In genomic region chr7:15859657-15860056, GRCm38 (mm10) we compare ENCODE assay signal across 13 mouse cellular contexts. TPM values are rescaled to one million over a fixed set of nuclear protein-coding genes. Genes with fewer than 3 reads are reported as not detected.
DNase-seq lines count a peak whose midpoint lies in the region; ATAC-seq and TF ChIP-seq lines count a peak whose summit lies in the region.
"Had no signal": no experiment of that assay in that cellular context is flagged by ENCODE, and none has a peak within 500 bp of the region (broad histone marks: within the 10 kb centered on the region; RNA-seq: fewer than 3 reads in every experiment).

No protein-coding gene starts in this region.

- intact Hi-C loops in heart, postnatal 25 days (cut with DNase I), result loop anchor here (1.0 kb wide), 1 partner anchor 53 kb away; no protein-coding TSS in a partner anchor

- H3K9me3 ChIP-seq in lung, embryonic 14.5 days (ENCODE audit: low read depth, low read length), result no peaks in the 10 kb centered on the region
- H3K9me3 ChIP-seq: hindbrain, embryonic 12.5 days had no signal

- no peak overlapping the region for H3K27ac ChIP-seq in lung, embryonic 14.5 days (ENCODE audit: low read depth)
- H3K27ac ChIP-seq: hindbrain, embryonic 12.5 days; limb, embryonic 12.5 days; neural tube, embryonic 13.5 days had no signal

- no peaks in the 10 kb centered on the region for H3K27me3 ChIP-seq in lung, embryonic 14.5 days (ENCODE audit: insufficient read depth, low read length)
- H3K27me3 ChIP-seq: hindbrain, embryonic 12.5 days; limb, embryonic 12.5 days; neural tube, embryonic 13.5 days had no signal

- no peak for TF ChIP-seq POLR2A in lung, adult 2 months (IDR thresholded peaks at IDR 0.05; ENCODE audit: borderline replicate concordance, extremely low read depth, low read depth, low read length)

- H3K4me3 ChIP-seq in lung, embryonic 14.5 days (ENCODE audit: low read depth, low read length), result no peak overlapping the region
- H3K4me3 ChIP-seq in lung, adult 2 months (replicated peaks; ENCODE audit: extremely low read depth, low read depth, low read length), result no peak overlapping the region
- H3K4me3 ChIP-seq: hindbrain, embryonic 12.5 days; limb, embryonic 12.5 days; neural tube, embryonic 13.5 days had no signal

- TF ChIP-seq CTCF in lung, embryonic 14.5 days (IDR thresholded peaks at IDR 0.05; ENCODE audit: low read depth), result no peak
- no peak for TF ChIP-seq CTCF in lung, adult 2 months (IDR thresholded peaks at IDR 0.05; ENCODE audit: insufficient read depth, low read length)

- peak; percentile 6 for DNase-seq in heart, postnatal 4 days
- no peak for DNase-seq in heart, postnatal 25 days (ENCODE audit: low spot score)
- DNase-seq in lung, embryonic 14.5 days, result peak; percentile 2
- DNase-seq in lung, adult 2 months, result no peak
- DNase-seq in MN1 (ENCODE audit: low spot score), result peak; percentile 11
- peak; percentile 70 for DNase-seq in retina, embryonic 14.5 days (ENCODE audit: low spot score)
- DNase-seq in spleen, adult 12 weeks (ENCODE audit: low spot score), result no peak
- DNase-seq: thymus, adult 2 months had no signal

- 46% methylated on average over 2 of the region's 2 CpGs for WGBS in lung, embryonic 14.5 days
- 34% methylated on average over 2 of the region's 2 CpGs for WGBS in lung, adult 2 months

- no peak for ATAC-seq in lung, embryonic 14.5 days (ENCODE audit: insufficient read depth)

- no peaks in the 10 kb centered on the region for H3K4me1 ChIP-seq in lung, embryonic 14.5 days (ENCODE audit: insufficient read depth)
- H3K4me1 ChIP-seq in lung, adult 2 months (ENCODE audit: control insufficient read depth, insufficient read depth, low read length), result no peaks in the 10 kb centered on the region
- H3K4me1 ChIP-seq: hindbrain, embryonic 12.5 days; limb, embryonic 12.5 days; neural tube, embryonic 13.5 days had no signal

- no peaks in the 10 kb centered on the region for H3K36me3 ChIP-seq in lung, embryonic 14.5 days (ENCODE audit: insufficient read depth)
- H3K36me3 ChIP-seq: hindbrain, embryonic 12.5 days; limb, embryonic 12.5 days; neural tube, embryonic 13.5 days had no signal

- H3K9ac ChIP-seq in lung, embryonic 14.5 days, result no peak overlapping the region
- H3K9ac ChIP-seq: hindbrain, embryonic 12.5 days; limb, embryonic 12.5 days; neural tube, embryonic 13.5 days had no signal

- no peak overlapping the region for H3K4me2 ChIP-seq in lung, embryonic 14.5 days
- H3K4me2 ChIP-seq: hindbrain, embryonic 12.5 days; limb, embryonic 12.5 days; neural tube, embryonic 13.5 days had no signal

RNA-seq across cellular contexts. Expression of gene Crx, which starts 20.1 kb away (rescaled TPM):
- not detected for total RNA-seq in heart, postnatal 4 days (2021)
- not detected for total RNA-seq in heart, postnatal 25 days (2021)
- not detected in 2 replicates for polyA plus RNA-seq in lung, embryonic 14.5 days (2014; fragmentation: Nextera tagmentation; extraction: Ambion mirVana)
- polyA plus RNA-seq in lung, adult 2 months (2012; rRNA removed), result not detected in 2 replicates
- total RNA-seq: granulocyte monocyte progenitor cell, adult 5-6 weeks; megakaryocyte, adult 5-6 weeks had no signal
- polyA plus RNA-seq: hindbrain, embryonic 12.5 days; limb, embryonic 12.5 days; neural tube, embryonic 13.5 days had no signal

RNA-seq across cellular contexts. Expression of gene Obox6, which starts 20.2 kb away (rescaled TPM):
- not detected for total RNA-seq in heart, postnatal 4 days (2021)
- not detected for total RNA-seq in heart, postnatal 25 days (2021)
- polyA plus RNA-seq in lung, embryonic 14.5 days (2014; fragmentation: Nextera tagmentation; extraction: Ambion mirVana), result not detected in 2 replicates
- not detected in 2 replicates for polyA plus RNA-seq in lung, adult 2 months (2012; rRNA removed)
- total RNA-seq: granulocyte monocyte progenitor cell, adult 5-6 weeks; megakaryocyte, adult 5-6 weeks had no signal
- polyA plus RNA-seq: hindbrain, embryonic 12.5 days; limb, embryonic 12.5 days; neural tube, embryonic 13.5 days; thymus, adult 2 months had no signal

RNA-seq across cellular contexts. Expression of gene Crxos, which starts 22.8 kb away (rescaled TPM):
- total RNA-seq in heart, postnatal 4 days (2021), result not detected
- not detected for total RNA-seq in heart, postnatal 25 days (2021)
- not detected in 2 replicates for polyA plus RNA-seq in lung, embryonic 14.5 days (2014; fragmentation: Nextera tagmentation; extraction: Ambion mirVana)
- not detected in 2 replicates for polyA plus RNA-seq in lung, adult 2 months (2012; rRNA removed)
- total RNA-seq: granulocyte monocyte progenitor cell, adult 5-6 weeks; megakaryocyte, adult 5-6 weeks had no signal
- polyA plus RNA-seq: hindbrain, embryonic 12.5 days; limb, embryonic 12.5 days; neural tube, embryonic 13.5 days had no signal

Comparison
In these comparisons a context has a peak if more than half of its experiments do, and no peak if none do; other contexts are left out.
1. DNase-seq: peak in heart, postnatal 4 days (single experiment), lung, embryonic 14.5 days (single experiment), MN1 (single experiment) and retina, embryonic 14.5 days (single experiment); none in heart, postnatal 25 days (single experiment), lung, adult 2 months (single experiment) and spleen, adult 12 weeks (single experiment).